23 mouse cellular contexts compared by ENCODE assay signal in the genomic region with DNA sequence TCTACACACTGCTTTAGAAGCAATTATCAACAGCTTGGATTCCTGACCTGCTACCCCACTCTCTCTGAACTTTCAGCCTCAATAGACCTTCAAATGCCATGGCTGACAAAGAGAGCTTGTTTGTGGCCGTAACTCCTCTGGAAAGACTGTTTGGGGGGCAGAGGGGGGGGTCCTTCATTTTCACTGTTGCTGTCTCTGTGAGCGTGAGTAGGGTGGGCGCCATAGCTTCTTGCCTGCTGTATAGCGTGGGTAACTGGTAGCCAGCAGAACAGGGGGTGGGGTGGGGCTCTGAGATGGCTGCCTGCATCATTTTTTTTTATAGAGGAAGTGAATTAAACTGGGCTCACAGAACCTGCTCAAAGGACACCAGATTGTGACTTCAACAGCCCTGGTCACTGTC.
DNase-seq lines count a peak whose midpoint lies in the region; ATAC-seq lines count a peak whose summit lies in the region.
"Had no signal": no experiment of that assay in that cellular context is flagged by ENCODE, and none has a peak within 500 bp of the region (broad histone marks: within the 10 kb centered on the region; RNA-seq: fewer than 3 reads in every experiment).

No protein-coding gene starts in this region.

- H3K9me3 ChIP-seq in hindbrain, embryonic 13.5 days, result no peaks in the 10 kb centered on the region
- no peaks in the 10 kb centered on the region for H3K9me3 ChIP-seq in hindbrain, embryonic 12.5 days (replicated peaks)
- H3K9me3 ChIP-seq in hindbrain, embryonic 16.5 days (ENCODE audit: control insufficient read depth, low read length), result no peaks in the 10 kb centered on the region
- no peaks in the 10 kb centered on the region for H3K9me3 ChIP-seq in hindbrain, embryonic 11.5 days (ENCODE audit: control insufficient read depth, low read length)
- no peaks in the 10 kb centered on the region for H3K9me3 ChIP-seq in neural tube, embryonic 13.5 days
- H3K9me3 ChIP-seq: embryonic facial prominence, embryonic 12.5 days; embryonic facial prominence, embryonic 15.5 days; heart, embryonic 13.5 days had no signal

- no peaks in the 10 kb centered on the region for H3K27me3 ChIP-seq in hindbrain, embryonic 13.5 days
- H3K27me3 ChIP-seq in hindbrain, embryonic 12.5 days, result no peaks in the 10 kb centered on the region
- H3K27me3 ChIP-seq in hindbrain, embryonic 16.5 days (replicated peaks; ENCODE audit: control insufficient read depth, insufficient read depth, low read length), result no peaks in the 10 kb centered on the region
- 0 out of 2 replicates have a peak, but pooled peaks cover 2% of the 10 kb centered on the region for H3K27me3 ChIP-seq in hindbrain, embryonic 11.5 days (ENCODE audit: control insufficient read depth, insufficient read depth, low read length)
- no peaks in the 10 kb centered on the region for H3K27me3 ChIP-seq in neural tube, embryonic 13.5 days
- H3K27me3 ChIP-seq: embryonic facial prominence, embryonic 15.5 days had no signal

- no peak for ATAC-seq in hindbrain, embryonic 13.5 days (ENCODE audit: low FRiP score)
- no peak for ATAC-seq in hindbrain, embryonic 12.5 days (ENCODE audit: low FRiP score)
- no peak for ATAC-seq in hindbrain, embryonic 16.5 days
- ATAC-seq in hindbrain, embryonic 11.5 days (ENCODE audit: low FRiP score), result no peak
- ATAC-seq in neural tube, embryonic 13.5 days (ENCODE audit: low read depth), result no peak
- ATAC-seq: CD4-positive, CD25-positive, alpha-beta regulatory T cell, adult 4 months; forebrain, embryonic 14.5 days; forebrain, postnatal 0 days; intestine, postnatal 0 days had no signal

- no peak for DNase-seq in hindbrain, embryonic 11.5 days (ENCODE audit: low spot score)
- no peak for DNase-seq in neural tube, embryonic 10.5 days (ENCODE audit: extremely low spot score, low spot score)
- no peak for DNase-seq in lung, postnatal 10 days
- DNase-seq: adrenal gland, adult 2 months; adrenal gland, postnatal 14 days; cerebellum, adult 11 months; cerebellum, adult 2 months; cerebellum, adult 9-11 months; cerebellum, postnatal 25 days; forebrain, postnatal 0 days; gastrocnemius, adult 2 months; gastrocnemius, postnatal 14 days; heart, adult 18-20 months had no signal

- H3K4me2 ChIP-seq in hindbrain, embryonic 13.5 days, result no peak overlapping the region
- no peak overlapping the region for H3K4me2 ChIP-seq in hindbrain, embryonic 12.5 days (replicated peaks)
- no peak overlapping the region for H3K4me2 ChIP-seq in hindbrain, embryonic 16.5 days (ENCODE audit: low read length)
- no peak overlapping the region for H3K4me2 ChIP-seq in hindbrain, embryonic 11.5 days (replicated peaks; ENCODE audit: low read depth, low read length)
- no peak overlapping the region for H3K4me2 ChIP-seq in neural tube, embryonic 13.5 days
- H3K4me2 ChIP-seq: embryonic facial prominence, embryonic 12.5 days; embryonic facial prominence, embryonic 15.5 days; heart, embryonic 13.5 days had no signal

- H3K4me3 ChIP-seq in hindbrain, embryonic 13.5 days, result no peak overlapping the region
- H3K4me3 ChIP-seq in hindbrain, embryonic 12.5 days, result no peak overlapping the region
- no peak overlapping the region for H3K4me3 ChIP-seq in hindbrain, embryonic 16.5 days (ENCODE audit: low read length)
- no peak overlapping the region for H3K4me3 ChIP-seq in hindbrain, embryonic 11.5 days (ENCODE audit: low read depth, low read length)
- no peak overlapping the region for H3K4me3 ChIP-seq in neural tube, embryonic 13.5 days
- H3K4me3 ChIP-seq: embryonic facial prominence, embryonic 12.5 days; embryonic facial prominence, embryonic 15.5 days; gastrocnemius, adult 2 months; heart, embryonic 13.5 days had no signal

- 74% methylated on average over 4 of the region's 4 CpGs for WGBS in hindbrain, embryonic 13.5 days
- 80% methylated on average over 4 of the region's 4 CpGs for WGBS in hindbrain, embryonic 12.5 days
- WGBS in hindbrain, embryonic 16.5 days, result 79% methylated on average over 4 of the region's 4 CpGs
- 82% methylated on average over 4 of the region's 4 CpGs for WGBS in hindbrain, embryonic 11.5 days
- WGBS in neural tube, embryonic 13.5 days, result 68% methylated on average over 4 of the region's 4 CpGs

- H3K4me1 ChIP-seq in hindbrain, embryonic 13.5 days (replicated peaks), result peaks cover 41% of the 10 kb centered on the region
- peaks cover 13% of the 10 kb centered on the region for H3K4me1 ChIP-seq in hindbrain, embryonic 12.5 days
- H3K4me1 ChIP-seq in hindbrain, embryonic 16.5 days (ENCODE audit: control insufficient read depth, insufficient read depth, low read depth, low read length), result peaks cover under 1% of the 10 kb centered on the region; the same call in 1 of the 2 replicates
- no peaks in the 10 kb centered on the region for H3K4me1 ChIP-seq in hindbrain, embryonic 11.5 days (replicated peaks; ENCODE audit: control insufficient read depth, insufficient read depth, low read length)
- H3K4me1 ChIP-seq in neural tube, embryonic 13.5 days (replicated peaks), result peaks cover 40% of the 10 kb centered on the region
- H3K4me1 ChIP-seq: embryonic facial prominence, embryonic 12.5 days; embryonic facial prominence, embryonic 15.5 days had no signal

- H3K36me3 ChIP-seq in hindbrain, embryonic 13.5 days, result peaks cover 51% of the 10 kb centered on the region
- H3K36me3 ChIP-seq in hindbrain, embryonic 12.5 days, result peaks cover 54% of the 10 kb centered on the region
- H3K36me3 ChIP-seq in hindbrain, embryonic 16.5 days (ENCODE audit: control insufficient read depth, insufficient read depth, low read length), result 0 out of 2 replicates have a peak, but pooled peaks cover 2% of the 10 kb centered on the region
- 0 out of 2 replicates have a peak, but pooled peaks cover 5% of the 10 kb centered on the region for H3K36me3 ChIP-seq in hindbrain, embryonic 11.5 days (ENCODE audit: control insufficient read depth, insufficient read depth, low read length)
- peaks cover 59% of the 10 kb centered on the region for H3K36me3 ChIP-seq in neural tube, embryonic 13.5 days

- H3K9ac ChIP-seq in hindbrain, embryonic 13.5 days, result no peak overlapping the region
- no peak overlapping the region for H3K9ac ChIP-seq in hindbrain, embryonic 12.5 days
- no peak overlapping the region for H3K9ac ChIP-seq in hindbrain, embryonic 16.5 days (ENCODE audit: low read depth, low read length)
- no peak overlapping the region for H3K9ac ChIP-seq in hindbrain, embryonic 11.5 days (ENCODE audit: low read depth, low read length)
- H3K9ac ChIP-seq in neural tube, embryonic 13.5 days, result no peak overlapping the region
- H3K9ac ChIP-seq: embryonic facial prominence, embryonic 12.5 days; embryonic facial prominence, embryonic 15.5 days; forebrain, postnatal 0 days; heart, embryonic 13.5 days had no signal

- H3K27ac ChIP-seq in hindbrain, embryonic 13.5 days, result peak overlapping the region; percentile 52; the same call in 1 of the 2 replicates
- no peak overlapping the region for H3K27ac ChIP-seq in hindbrain, embryonic 12.5 days
- H3K27ac ChIP-seq in hindbrain, embryonic 16.5 days (ENCODE audit: low read depth, low read length), result peak overlapping the region; percentile 16; the same call in 1 of the 2 replicates
- no peak overlapping the region for H3K27ac ChIP-seq in hindbrain, embryonic 11.5 days (ENCODE audit: low read depth, low read length)
- H3K27ac ChIP-seq in neural tube, embryonic 13.5 days (replicated peaks), result peak overlapping the region; percentile 43
- H3K27ac ChIP-seq: embryonic facial prominence, embryonic 12.5 days; embryonic facial prominence, embryonic 15.5 days; gastrocnemius, adult 2 months; heart, embryonic 13.5 days had no signal

Comparison
In these comparisons a context has a peak if more than half of its experiments do, and no peak if none do; other contexts are left out.
1. H3K27ac ChIP-seq: peak in hindbrain, embryonic 13.5 days (single experiment), hindbrain, embryonic 16.5 days (single experiment) and neural tube, embryonic 13.5 days (single experiment); none in hindbrain, embryonic 12.5 days (single experiment) and hindbrain, embryonic 11.5 days (single experiment).